Mouse (Mus musculus) forebrain, embryonic 12.5 days (tissue): ENCODE results near the gene Prss27. TPM values are rescaled to one million over a fixed set of nuclear protein-coding genes. Genes with fewer than 3 reads are reported as not detected.

Experiments used
- ATAC-seq: fragments of 200-750 bp; cut with Nextera tagmentation; 2 replicates; pipeline ENCODE4 v1.8.0; 2017; ENCODE audit warnings: moderate TSS enrichment; ENCODE audit not compliant: low FRiP score
- H3K27ac ChIP-seq: fragments of 300-500 bp; sonication (generic); 2 replicates; pipeline ENCODE4 v1.5.1; 2016; ENCODE audit warnings: mild to moderate bottlenecking
- H3K27me3 ChIP-seq: fragments of 300-500 bp; sonication (generic); 2 replicates; pipeline ENCODE4 v1.6.1; 2016; ENCODE audit warnings: mild to moderate bottlenecking
- H3K36me3 ChIP-seq: fragments of 300-500 bp; sonication (generic); replicated peaks from 2 replicates; pipeline ENCODE4 v1.6.1; 2016; ENCODE audit warnings: mild to moderate bottlenecking
- H3K4me1 ChIP-seq: fragments of 300-500 bp; sonication (generic); 2 replicates; pipeline ENCODE4 v1.6.1; 2016
- H3K4me2 ChIP-seq: fragments of 300-500 bp; sonication (generic); 2 replicates; pipeline ENCODE4 v1.6.1; 2016; ENCODE audit warnings: mild to moderate bottlenecking, moderate library complexity
- H3K4me3 ChIP-seq: fragments of 300-500 bp; sonication (generic); replicated peaks from 2 replicates; pipeline ENCODE4 v1.5.1; 2016; ENCODE audit warnings: mild to moderate bottlenecking
- H3K9ac ChIP-seq: fragments of 300-500 bp; sonication (generic); 2 replicates; pipeline ENCODE4 v1.6.1; 2016; ENCODE audit warnings: mild to moderate bottlenecking
- H3K9me3 ChIP-seq: fragments of 300-500 bp; sonication (generic); 2 replicates; pipeline ENCODE4 v1.6.1; 2016
- WGBS: fragments of 180-500 bp; shearing (Covaris S2); methylation state at CpG from one replicate; pipeline ENCODE4 v1.1.7; 2016; 5-methylcytosine and 5-hydroxymethylcytosine counted together
- polyA plus RNA-seq: library from polyadenylated mRNA; unstranded; fragments of >200 nt; fragmentation: Nextera tagmentation; extraction: Ambion mirVana; gene quantifications from 2 replicates; pipeline ENCODE4 v1.2.1, GENCODE M21; 2016

Gene Prss27
- polyA plus RNA-seq, 1 experiment from 2014 or later, result 0.31 TPM

GRCm38 (mm10) chr17:24044482-24044881, 6.5 kb downstream of the Prss27 start:
- ATAC-seq, result no peak
- Histone ChIP-seq H3K36me3 (peaks cover 28% of the 10 kb centered on the region), H3K9ac (no peak overlapping the region), H3K27ac (no peak overlapping the region), H3K4me1 (no peaks in the 10 kb centered on the region), H3K4me2 (no peak overlapping the region), H3K9me3 (no peaks in the 10 kb centered on the region), H3K4me3 (no peak overlapping the region), H3K27me3 (no peaks in the 10 kb centered on the region)
- WGBS, result 73% methylated on average over 5 of the region's 5 CpGs

- no peak overlapping the region for H3K27ac ChIP-seq
Observed at GRCm38 (mm10) chr17:24045608-24046007, 7.7 kb downstream of the Prss27 start.

GRCm38 (mm10) chr17:24046026-24046425, 8.1 kb downstream of the Prss27 start:
- no peak overlapping the region for H3K4me2 ChIP-seq
- no peak overlapping the region for H3K4me3 ChIP-seq
- ATAC-seq, result no peak
- H3K9me3 ChIP-seq, result no peaks in the 10 kb centered on the region
- peaks cover 43% of the 10 kb centered on the region for H3K36me3 ChIP-seq
- H3K27me3 ChIP-seq, result no peaks in the 10 kb centered on the region
- H3K4me1 ChIP-seq, result no peaks in the 10 kb centered on the region
- no peak overlapping the region for H3K27ac ChIP-seq
- H3K9ac ChIP-seq, result no peak overlapping the region
- WGBS, result 54% methylated on average over 5 of the region's 5 CpGs

More at GRCm38 (mm10) chr17:24045608-24046007, 7.7 kb downstream of the Prss27 start:
- no peak overlapping the region for H3K4me3 ChIP-seq
- H3K27me3 ChIP-seq, result no peaks in the 10 kb centered on the region
- ATAC-seq, result no peak
- no peak overlapping the region for H3K9ac ChIP-seq
- H3K9me3 ChIP-seq, result no peaks in the 10 kb centered on the region
- WGBS, result 83% methylated on average over 10 of the region's 10 CpGs
- H3K36me3 ChIP-seq, result peaks cover 39% of the 10 kb centered on the region
- H3K4me2 ChIP-seq, result no peak overlapping the region
- no peaks in the 10 kb centered on the region for H3K4me1 ChIP-seq

GRCm38 (mm10) chr17:24048053-24048452, 10.1 kb downstream of the Prss27 start:
- Histone ChIP-seq H3K4me3 (no peak overlapping the region), H3K27me3 (no peaks in the 10 kb centered on the region), H3K4me2 (no peak overlapping the region), H3K9ac (no peak overlapping the region), H3K9me3 (no peaks in the 10 kb centered on the region), H3K4me1 (no peaks in the 10 kb centered on the region), H3K36me3 (peaks cover 59% of the 10 kb centered on the region), H3K27ac (no peak overlapping the region)
- no peak for ATAC-seq
- 93% methylated on average over 5 of the region's 5 CpGs for WGBS

- Histone ChIP-seq H3K4me3 (no peak overlapping the region), H3K9ac (no peak overlapping the region), H3K27me3 (no peaks in the 10 kb centered on the region), H3K9me3 (no peaks in the 10 kb centered on the region), H3K36me3 (peaks cover 69% of the 10 kb centered on the region), H3K4me2 (no peak overlapping the region), H3K27ac (no peak overlapping the region), H3K4me1 (no peaks in the 10 kb centered on the region)
- no peak for ATAC-seq
- WGBS, result 95% methylated on average over 8 of the region's 8 CpGs
Observed at GRCm38 (mm10) chr17:24049008-24049407, 11.1 kb downstream of the Prss27 start.

GRCm38 (mm10) chr17:24056636-24057625, 19.0 kb downstream of the Prss27 start:
- Histone ChIP-seq H3K9ac (no peak overlapping the region), H3K36me3 (peaks cover 81% of the 10 kb centered on the region), H3K4me1 (no peaks in the 10 kb centered on the region), H3K4me2 (no peak overlapping the region), H3K4me3 (no peak overlapping the region), H3K9me3 (no peaks in the 10 kb centered on the region), H3K27me3 (no peaks in the 10 kb centered on the region), H3K27ac (no peak overlapping the region)
- WGBS, result 96% methylated on average over 14 of the region's 14 CpGs
- ATAC-seq, result no peak

GRCm38 (mm10) chr17:24057730-24058245, 19.8 kb downstream of the Prss27 start:
- H3K27me3 ChIP-seq, result no peaks in the 10 kb centered on the region
- H3K9me3 ChIP-seq, result no peaks in the 10 kb centered on the region
- H3K4me1 ChIP-seq, result no peaks in the 10 kb centered on the region
- H3K4me2 ChIP-seq, result no peak overlapping the region
- no peak overlapping the region for H3K4me3 ChIP-seq
- H3K36me3 ChIP-seq, result peaks cover 74% of the 10 kb centered on the region
- WGBS, result 90% methylated on average over 5 of the region's 5 CpGs
- no peak for ATAC-seq
- H3K27ac ChIP-seq, result no peak overlapping the region
- H3K9ac ChIP-seq, result no peak overlapping the region

GRCm38 (mm10) chr17:24062459-24063155, 24.7 kb downstream of the Prss27 start:
- Histone ChIP-seq H3K4me3 (no peak overlapping the region), H3K27me3 (no peaks in the 10 kb centered on the region), H3K9ac (no peak overlapping the region), H3K36me3 (peaks cover 39% of the 10 kb centered on the region), H3K4me2 (no peak overlapping the region), H3K4me1 (no peaks in the 10 kb centered on the region), H3K9me3 (no peaks in the 10 kb centered on the region), H3K27ac (no peak overlapping the region)
- ATAC-seq, result no peak
- 88% methylated on average over 4 of the region's 4 CpGs for WGBS

- H3K9ac ChIP-seq, result no peak overlapping the region
- 86% methylated on average over 5 of the region's 5 CpGs for WGBS
- H3K36me3 ChIP-seq, result peaks cover 14% of the 10 kb centered on the region; the same call in 1 of the 2 replicates
Observed at GRCm38 (mm10) chr17:24068271-24068670, 30.3 kb downstream of the Prss27 start.

GRCm38 (mm10) chr17:24069531-24069930, 31.6 kb downstream of the Prss27 start:
- Histone ChIP-seq H3K9me3 (no peaks in the 10 kb centered on the region), H3K4me2 (no peak overlapping the region), H3K9ac (no peak overlapping the region), H3K27me3 (no peaks in the 10 kb centered on the region), H3K4me3 (no peak overlapping the region), H3K36me3 (peaks cover 14% of the 10 kb centered on the region; the same call in 1 of the 2 replicates), H3K27ac (no peak overlapping the region), H3K4me1 (peaks cover 21% of the 10 kb centered on the region)
- WGBS, result 93% methylated on average over 3 of the region's 3 CpGs
- no peak for ATAC-seq

More at GRCm38 (mm10) chr17:24068271-24068670, 30.3 kb downstream of the Prss27 start:
- no peaks in the 10 kb centered on the region for H3K27me3 ChIP-seq
- ATAC-seq, result no peak
- H3K9me3 ChIP-seq, result no peaks in the 10 kb centered on the region
- H3K4me3 ChIP-seq, result no peak overlapping the region
- no peak overlapping the region for H3K4me2 ChIP-seq
- H3K4me1 ChIP-seq, result peaks cover 21% of the 10 kb centered on the region
- H3K27ac ChIP-seq, result no peak overlapping the region

- Histone ChIP-seq H3K27me3 (no peaks in the 10 kb centered on the region), H3K9ac (peak within 1 kb of the TSS; percentile 78), H3K4me2 (peak within 1 kb of the TSS; percentile 80), H3K9me3 (no peaks in the 10 kb centered on the region), H3K27ac (peak within 1 kb of the TSS; percentile 80; the same call in 1 of the 2 replicates), H3K36me3 (peaks cover 8% of the 10 kb centered on the region), H3K4me3 (peak within 1 kb of the TSS; percentile 95), H3K4me1 (peaks cover 21% of the 10 kb centered on the region)
- WGBS, result under 1% methylated on average over 62 of the region's 62 CpGs
- ATAC-seq, result peak; percentile 99
Observed at GRCm38 (mm10) chr17:24072919-24073696, 35.2 kb downstream of the Prss27 start, which contains the start of gene Kctd5. TSS of gene Kctd5 (minus strand) at chr17:24073485.
